Mouse (Mus musculus): Measurements from ENCODE around the gene Cep170.

Gene Cep170

DNA sequence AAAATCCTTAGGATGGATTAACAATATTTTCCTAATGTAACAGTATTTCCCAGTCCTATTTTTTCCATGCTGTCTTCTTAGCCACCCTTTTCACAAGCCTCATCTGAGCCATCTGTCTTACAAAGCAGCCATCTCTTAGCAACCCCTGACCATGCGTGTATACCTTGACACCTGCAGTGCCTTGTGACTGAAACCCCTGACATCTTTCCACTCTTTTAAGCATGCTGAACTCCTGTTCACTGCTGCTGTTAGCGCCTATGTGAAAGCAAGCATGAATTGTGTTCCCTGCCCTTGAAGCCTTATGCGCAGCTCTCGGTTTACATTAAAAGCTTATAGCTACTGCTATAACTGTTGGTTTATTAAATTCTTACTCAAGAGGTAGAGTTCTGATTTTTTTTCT lies 11.2 kb upstream of the Cep170 start:
- in situ Hi-C loops (cut with MboI), result no loop called here

DNA sequence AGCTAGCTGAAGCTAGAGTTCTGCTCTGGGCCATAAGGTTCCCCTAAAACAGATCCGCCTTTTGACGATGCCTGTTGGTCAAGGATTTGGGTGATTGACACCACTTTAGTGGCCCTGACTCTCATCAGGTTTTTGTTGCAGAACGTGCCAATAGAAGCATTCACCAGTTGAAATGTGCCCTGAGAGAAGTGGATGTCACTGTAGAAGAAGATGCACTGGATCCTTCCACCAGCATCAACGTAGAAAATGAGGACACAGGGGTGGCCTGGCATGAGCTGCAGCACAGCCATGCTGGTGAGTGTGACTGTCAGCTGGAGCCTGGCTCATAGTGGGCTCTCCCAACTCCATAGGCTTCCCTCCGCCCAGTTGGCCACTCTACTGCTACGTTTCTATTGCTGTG lies 10.7 kb upstream of the Cep170 start:
- in situ Hi-C loops (cut with MboI), result no loop called here

DNA sequence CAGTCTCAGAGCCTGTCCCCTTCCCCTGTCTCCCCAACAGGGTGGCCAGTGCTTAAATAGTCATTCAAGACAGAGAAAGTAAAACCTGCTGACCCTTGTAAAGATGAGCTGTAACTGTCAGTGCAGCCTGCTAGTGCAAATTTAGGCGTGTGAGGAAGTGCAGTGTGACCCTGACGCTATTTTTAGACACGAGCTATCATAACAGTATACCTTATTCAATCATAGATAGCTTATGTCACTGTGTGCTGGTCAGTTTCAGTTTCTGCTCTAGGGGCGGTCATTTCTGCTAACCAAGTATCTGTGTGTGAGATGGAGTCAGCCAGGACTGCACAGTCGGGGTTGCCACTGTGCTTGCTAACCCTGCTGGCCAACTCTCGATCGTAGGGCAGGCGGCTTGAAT lies 10.0 kb upstream of the Cep170 start:
- in situ Hi-C loops (cut with MboI), result no loop called here

DNA sequence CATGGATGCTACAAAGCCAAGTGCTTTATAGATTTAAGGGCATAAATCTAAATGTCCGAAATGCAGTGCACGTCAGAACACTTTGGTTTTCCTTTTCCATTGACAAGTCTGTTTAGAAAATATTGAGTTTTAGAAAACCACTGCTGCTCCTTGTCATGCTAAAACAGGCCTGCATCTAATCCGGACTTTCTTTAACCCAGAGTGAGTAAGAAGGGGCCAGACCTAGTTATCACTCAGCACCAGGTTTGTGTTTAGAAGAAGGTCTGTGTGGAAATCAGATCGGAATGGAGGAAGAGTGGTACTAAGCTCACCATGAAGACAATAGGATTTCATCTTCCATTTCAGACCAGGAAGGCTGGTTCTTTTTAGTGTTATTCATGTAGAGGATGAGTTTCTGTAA lies 9.1 kb upstream of the Cep170 start:
- in situ Hi-C loops (cut with MboI), result no loop called here

DNA sequence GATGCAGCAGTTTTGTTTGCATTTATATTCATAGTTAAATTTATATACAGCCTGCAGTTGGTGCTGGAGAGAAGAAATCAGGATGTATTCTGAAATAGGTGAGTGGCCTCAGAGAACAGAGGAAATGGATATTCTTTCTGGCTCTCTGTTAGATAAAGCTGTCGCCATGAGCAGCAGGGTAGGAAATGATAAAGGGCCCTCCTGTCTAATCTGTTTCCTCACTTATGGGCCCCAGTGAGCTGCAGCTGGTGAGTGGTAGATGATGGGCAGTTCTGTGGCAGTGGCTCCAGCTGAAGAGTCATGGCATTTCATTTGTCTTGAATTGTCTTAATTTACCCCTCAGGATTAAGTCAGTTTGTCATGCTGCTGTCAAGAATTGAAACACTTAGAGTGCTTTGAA lies 8.1 kb upstream of the Cep170 start:
- in situ Hi-C loops (cut with MboI), result no loop called here

DNA sequence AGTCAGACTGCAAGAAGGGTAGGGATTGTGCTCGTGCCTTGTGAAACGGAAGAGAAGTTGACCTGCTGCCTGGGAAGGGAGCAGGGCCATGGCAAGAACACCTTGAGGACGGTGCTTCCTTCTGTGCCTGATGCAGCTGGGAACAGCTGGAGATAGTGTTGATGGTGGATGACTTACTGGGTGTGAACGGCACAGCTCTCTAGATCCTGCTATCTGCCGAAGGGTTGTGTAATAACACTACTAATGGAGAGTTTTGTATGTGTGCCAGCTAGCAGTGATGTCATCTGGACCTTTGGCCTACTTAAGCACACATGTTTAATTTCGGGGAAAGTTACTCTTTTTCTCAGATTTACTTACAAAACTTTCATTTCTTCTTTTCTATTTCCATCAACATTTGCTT lies 4.9 kb upstream of the Cep170 start:
- in situ Hi-C loops (cut with MboI), result no loop called here

DNA sequence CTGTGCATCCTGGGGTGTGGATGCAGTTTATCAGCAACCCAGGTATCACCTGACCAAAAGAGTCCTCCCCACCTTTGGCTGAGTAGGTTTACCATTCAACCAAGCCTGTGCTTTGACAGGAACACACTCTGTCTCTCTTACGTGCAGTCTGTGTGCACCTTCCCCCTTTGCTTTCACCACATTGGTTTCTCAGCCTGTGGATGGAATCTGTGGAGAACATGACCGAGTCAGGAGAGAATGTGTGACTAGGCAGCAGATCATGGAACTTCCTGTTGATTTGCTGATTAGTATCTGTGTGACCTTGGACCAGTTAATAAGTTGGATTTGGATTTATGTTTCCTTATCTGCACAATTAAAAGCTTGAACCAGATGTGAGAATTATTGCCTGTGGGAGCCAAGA lies 4.3 kb upstream of the Cep170 start:
- in situ Hi-C loops (cut with MboI), result no loop called here

DNA sequence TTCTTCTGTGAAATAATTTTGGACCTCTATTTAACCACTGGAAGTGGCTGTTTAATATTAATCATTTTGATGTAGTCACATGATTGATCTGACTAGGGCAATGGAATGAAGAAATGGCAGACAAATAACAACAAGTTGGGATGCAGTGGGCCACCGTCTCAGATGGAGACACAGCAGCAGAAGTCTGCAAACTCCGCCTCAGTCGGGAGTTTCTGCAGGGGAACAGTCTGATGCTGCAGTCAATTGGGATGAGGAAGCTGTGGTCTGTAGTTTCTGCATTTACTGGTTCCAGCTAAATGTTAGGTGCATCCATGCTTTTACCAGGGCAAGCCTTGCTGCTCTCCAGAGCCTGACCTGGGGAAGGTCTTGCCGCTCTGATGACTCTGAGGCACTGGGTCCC lies 2.9 kb upstream of the Cep170 start:
- in situ Hi-C loops (cut with MboI), result no loop called here

DNA sequence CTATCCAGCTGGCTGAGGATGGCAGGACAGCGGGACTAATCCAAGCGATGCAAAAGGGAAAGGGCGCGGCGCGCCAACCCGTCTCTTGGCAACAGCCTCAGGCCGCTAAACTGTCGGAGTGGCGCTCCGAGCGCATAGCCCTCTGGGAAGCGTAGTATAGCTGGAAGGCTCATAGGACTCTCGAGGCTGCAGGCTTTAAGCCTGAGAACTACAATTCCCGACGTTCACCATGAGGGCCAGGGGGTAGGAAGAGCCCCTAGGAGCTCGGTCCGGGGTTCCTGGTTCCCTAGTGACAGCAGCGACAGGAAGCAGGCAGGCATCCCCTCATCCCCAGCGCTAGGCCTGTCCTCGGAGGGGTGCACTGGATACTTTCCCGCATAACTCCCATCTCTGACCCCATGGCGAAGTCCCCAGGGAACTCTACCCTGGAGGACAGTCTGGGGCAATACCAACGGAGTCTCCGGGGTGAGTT lies 760 bp upstream of the Cep170 start, which contains the start of gene Sdccag8:
Gene Sdccag8 (plus strand): TSS at position 70 of the 472 bp plus-strand sequence.
- in situ Hi-C loops (cut with MboI), result no loop called here

DNA sequence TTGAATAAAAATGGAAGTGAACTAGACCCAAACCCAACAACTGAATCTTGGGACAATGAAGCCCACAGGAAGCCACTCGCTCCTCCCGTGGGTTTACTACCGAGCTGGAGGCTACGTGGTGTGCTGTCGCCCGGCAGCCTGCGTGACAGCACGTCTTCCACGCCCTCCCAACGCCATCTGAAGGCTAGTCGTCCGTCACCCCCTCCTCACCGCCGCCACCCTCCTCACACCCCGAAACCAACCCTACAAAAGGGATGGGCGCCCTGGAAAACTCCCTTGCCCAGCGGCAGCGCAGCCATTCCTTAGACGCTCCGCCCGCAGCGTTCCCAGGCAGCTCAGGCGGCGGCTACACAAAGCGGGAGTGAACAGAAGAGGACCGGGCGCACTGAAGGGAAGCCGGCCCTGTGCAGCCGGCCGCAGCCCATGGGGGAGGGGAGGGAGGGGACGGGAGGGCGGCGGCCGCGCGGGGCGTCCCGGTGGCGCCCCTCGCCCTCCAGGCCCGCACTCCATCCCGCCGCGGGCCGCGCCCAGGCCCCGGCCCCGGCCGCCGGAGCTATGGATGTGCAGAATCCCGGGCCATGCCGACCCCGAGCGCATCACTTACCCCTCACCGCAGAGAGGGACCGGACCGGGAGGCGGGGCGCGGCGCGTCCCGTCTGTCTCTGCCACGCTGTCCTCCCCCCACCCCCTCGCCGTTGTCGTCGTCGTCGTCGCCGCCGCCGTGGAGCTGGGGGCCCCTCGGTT lies 403 bp downstream of the Cep170 start:
- in situ Hi-C loops (cut with MboI), result no loop called here

DNA sequence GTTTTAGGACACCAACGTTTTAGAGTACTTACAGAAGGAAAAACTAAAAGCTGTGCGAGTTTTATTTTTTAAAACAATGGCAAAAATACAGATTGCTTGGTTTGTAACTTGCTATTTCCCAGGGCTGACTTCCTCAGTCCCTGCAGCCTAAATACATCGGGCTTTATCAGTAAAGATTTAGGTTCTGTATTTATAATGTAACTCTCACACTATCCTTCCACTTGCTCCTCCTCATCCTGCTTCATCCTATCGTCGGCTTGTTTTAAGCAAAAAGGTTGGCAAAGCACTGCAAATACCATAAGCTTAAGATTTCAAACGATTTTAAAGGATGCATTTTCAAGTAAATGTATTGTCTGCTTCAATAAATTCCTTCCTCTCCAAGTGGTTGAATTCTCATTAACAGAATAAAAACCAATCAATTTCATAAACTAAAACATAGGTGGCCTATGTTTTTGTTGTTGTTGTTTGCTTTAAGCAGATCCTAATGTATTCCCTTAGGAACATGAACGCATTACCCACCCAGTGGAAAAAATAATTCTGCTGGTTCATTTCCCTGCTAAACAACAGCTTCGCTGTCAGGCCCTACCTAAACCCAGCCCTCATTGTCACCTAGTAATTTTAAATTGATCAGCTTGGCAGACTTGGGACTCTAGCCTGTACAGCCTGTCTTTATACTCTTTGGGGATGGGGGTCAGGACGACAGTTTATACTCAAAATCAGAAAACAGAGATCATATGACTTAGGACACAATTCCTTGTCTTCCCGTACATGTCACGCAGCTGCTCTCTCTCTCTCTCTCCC lies 1.2 kb downstream of the Cep170 start:
- in situ Hi-C loops (cut with MboI), result no loop called here

DNA sequence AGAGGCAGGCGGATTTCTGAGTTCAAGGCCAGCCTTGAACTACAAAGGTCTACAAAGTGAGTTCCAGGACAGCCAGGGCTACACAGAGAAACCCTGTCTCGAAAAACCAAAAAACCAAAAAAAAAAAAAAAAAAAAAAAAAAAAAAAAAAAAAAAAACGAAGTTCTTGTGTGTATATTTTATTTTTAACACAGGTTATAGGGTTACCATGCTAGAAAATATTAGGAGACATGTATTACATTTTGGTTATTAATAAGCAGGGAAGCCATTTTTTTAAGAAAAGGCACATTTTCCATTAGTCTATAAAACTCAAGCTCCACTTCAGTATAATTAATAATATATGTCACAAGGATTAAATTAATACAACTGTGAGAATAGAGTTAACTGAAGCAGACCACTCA lies 2.0 kb downstream of the Cep170 start:
- in situ Hi-C loops (cut with MboI), result no loop called here

DNA sequence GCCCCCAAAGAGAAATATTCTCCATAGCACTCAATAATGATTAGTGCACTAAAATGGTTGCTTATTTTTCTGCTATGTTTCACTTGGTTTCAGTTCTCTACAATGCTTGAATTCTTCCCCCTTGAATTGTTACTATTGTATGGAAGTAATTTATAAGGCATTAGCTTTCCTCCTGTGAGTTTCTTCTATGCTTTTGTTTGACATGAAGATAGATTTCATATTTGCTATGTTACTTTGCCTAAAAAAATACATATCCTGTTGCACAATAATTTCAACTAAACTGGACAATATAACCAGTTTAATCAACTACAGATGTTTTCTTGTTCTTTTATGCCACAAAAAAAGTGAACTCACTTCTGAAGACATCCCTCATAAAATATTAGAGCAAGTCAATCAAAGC lies 3.7 kb downstream of the Cep170 start:
- in situ Hi-C loops (cut with MboI), result no loop called here

DNA sequence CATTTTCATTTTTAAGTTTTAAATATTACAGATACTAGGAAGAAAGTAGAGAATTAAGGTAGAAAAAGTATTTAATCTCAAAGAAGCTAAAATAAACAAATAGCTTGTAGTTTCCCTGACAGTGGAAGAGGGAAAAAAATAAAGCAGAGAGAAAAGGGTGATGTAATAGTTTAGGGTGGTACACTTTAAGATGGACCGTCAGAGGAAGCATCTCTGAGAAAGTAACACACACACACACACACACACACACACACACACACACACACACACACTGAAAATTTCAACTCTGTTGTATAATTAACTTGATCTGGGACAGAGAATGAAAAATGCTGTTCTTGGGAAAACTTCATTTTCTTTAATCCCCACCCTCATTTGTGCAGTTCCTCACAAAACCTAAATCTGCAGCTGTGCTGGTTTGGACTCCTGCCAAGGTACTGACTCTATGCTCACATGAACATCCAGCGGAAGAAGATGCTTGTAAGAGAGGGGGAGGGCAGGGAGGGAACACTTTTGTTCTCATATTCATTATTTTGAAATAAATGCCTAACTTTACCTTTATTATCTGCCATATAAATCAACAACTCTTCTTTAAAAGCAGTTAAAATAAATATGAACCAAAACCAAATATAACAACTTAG lies 13.0 kb downstream of the Cep170 start:
- in situ Hi-C loops (cut with MboI), result no loop called here

DNA sequence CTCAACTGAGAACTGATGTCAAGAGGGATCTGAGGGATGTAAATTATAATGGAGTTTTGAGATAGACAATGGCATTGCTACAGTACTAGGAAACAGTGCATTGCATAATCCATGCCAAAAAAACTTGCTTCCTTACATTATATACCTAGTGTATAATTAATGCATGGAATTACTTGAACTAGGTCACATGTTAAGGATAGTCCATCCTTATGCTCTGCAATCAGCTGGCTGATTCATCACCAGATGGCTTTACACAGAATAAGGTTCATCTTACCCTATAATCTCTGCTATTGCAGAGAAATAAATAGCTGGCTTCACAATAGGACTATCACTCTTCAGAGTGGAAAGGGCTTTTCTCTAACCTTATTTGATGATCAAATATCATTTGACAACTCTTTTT lies 15.2 kb downstream of the Cep170 start:
- in situ Hi-C loops (cut with MboI), result no loop called here

DNA sequence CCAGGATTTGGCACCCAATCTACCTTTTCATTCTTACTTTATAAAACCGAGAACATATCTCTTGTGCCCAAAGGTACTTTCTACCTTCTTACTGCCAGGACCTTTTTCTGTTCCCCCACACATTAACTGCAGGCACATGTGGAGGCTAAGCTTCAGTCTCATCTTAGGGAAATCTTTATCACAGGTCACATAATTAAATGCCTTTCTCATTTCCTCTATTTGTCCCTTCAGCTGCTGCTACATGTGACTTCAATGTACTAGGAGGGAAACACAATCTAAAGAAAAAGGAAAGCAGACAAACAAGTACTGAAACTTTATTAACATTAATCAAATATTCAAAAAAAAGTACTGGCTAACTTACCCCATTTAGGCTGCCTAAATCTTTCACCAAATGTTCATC lies 21.7 kb downstream of the Cep170 start:
- in situ Hi-C loops (cut with MboI), result no loop called here

DNA sequence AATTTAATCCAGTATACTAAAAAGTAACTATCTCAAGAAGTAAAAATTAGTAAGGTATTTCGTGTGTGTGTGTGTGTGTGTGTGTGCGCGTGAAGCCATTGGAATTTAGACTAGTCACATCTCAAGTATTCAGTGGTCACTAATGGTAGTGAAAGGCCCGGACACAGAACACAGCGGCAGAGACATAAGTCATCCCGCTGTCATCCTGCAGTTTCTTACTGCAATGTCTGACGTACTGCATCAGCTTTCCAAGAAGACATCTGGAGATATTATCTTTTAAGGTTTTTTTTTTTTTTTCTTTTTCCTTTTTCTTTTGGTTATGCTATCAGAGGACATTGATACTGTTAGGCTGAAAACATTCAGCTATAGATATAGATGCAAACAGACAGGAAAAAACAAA lies 24.5 kb downstream of the Cep170 start:
- in situ Hi-C loops (cut with MboI), result no loop called here

DNA sequence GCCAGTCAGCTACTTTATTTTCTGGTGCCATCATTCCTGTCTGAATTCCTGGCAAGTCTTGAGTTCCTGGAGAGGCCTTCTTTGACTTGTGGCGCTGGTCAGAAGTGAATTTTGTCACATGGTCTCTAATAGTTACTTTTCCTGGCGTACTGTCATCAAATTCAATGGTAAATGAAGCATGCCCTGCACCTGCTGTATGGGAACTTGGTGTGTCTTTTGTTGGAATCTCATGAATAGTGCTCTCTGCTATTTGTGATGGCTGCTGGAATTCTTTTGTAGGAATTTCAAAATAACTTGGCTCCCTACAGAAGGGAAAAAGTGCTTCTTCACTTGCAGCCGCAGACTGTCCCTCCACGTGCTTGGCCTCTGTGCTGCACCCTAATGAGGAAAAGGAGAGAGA lies 39.3 kb downstream of the Cep170 start:
- in situ Hi-C loops (cut with MboI), result no loop called here

DNA sequence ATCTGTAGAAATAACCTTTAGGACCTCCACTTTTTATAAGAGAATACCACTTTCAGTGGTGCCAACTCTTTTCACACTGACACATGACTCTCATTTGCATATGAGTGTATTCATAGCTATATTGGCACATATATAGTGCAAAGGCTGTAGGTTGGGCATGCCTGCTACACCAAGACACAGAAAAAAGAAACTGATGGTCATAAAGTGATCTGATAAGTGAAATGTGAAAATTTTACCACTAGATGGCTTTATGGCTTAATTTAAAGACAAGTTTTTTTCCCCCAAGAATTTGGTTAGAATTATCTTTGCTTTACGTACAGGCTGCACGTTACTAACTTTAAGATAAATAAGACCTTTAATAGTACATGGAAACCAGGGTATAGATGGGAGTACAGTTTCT lies 51.6 kb downstream of the Cep170 start:
- in situ Hi-C loops (cut with MboI), result no loop called here

DNA sequence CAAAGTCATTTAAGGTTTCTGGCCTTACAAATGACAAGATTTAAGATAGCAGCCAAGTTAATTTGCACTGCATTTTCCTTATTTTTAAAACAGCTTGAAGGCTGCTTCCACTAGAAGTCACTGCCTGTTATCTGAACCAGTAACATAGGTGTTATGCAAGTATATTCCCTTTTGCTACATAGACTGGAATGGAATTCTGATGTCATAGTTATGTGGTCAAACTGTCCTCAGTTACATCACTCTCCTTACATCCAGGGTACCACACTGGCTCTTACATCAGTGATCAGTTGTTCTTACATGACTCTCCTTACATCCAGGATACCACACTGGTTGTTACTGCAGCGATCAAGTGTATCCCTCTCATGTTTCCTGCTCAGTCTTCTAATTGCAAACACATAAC lies 53.2 kb downstream of the Cep170 start:
- in situ Hi-C loops (cut with MboI), result no loop called here

DNA sequence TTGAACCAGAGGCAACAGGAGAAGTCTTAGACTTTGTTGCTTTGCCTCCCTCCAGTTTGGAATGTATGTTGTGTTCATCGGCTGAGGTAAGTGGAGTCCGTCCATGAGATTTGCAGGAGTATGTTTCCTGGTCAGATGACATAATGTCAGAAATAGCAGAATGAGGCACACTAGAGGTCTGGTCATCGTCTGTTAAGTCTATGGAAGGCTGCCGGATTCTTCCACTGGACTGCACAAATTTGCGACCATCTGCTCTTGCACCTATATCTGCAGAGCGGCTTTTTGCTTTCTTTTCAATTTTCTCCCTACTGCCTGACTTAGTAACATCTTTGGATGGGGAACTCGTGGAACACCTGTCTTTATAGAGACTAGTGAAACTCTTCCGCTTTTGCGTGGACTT lies 58.3 kb downstream of the Cep170 start:
- in situ Hi-C loops (cut with MboI), result no loop called here

DNA sequence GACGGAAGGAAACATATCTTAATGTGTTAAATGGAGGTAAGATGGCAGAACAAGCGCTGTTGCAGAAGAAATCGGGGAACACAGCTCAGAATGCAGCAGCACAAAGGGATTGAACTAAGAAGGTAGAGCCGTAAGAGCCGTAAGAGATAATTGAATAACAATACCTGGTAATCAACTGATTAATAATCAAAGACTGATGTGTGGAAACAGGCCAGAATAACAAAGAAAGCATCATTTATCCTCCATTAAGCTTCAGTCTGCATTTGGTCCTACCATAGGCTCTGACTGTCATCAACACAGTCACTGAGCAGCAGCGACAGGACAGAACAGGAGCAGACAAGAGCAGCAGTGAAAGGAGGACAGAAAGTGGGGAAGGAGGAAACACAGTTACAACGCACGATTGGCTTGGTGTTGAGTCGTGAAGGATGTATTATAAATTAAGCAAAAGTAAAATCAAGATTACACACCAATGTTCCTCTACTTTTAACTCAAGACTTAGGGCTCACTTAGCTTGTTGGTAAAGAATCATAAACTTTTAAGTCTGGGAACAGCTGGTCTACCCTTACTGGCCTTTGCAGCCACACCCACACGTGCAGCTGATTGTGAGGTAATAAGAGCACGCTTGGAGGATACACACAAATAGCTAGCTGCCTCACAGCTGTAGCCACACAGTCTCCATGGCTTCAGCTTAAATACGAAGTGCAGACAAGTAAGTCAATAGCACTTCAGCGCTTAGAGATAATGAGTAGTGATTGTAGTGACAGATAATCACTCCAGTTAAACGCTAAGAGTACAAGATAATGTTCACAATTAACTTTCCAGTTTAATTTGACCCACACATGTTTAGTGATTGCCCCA lies 59.8 kb downstream of the Cep170 start:
- in situ Hi-C loops (cut with MboI), result no loop called here
